Mouse (Mus musculus): ENCODE results near the gene Fbxo31.
"Not testable (repeated sequence)": the region's sequence is repeated elsewhere in the genome, so short reads cannot be mapped to it uniquely, and the experiment has no call there.

The Fbxo31 gene

DNA sequence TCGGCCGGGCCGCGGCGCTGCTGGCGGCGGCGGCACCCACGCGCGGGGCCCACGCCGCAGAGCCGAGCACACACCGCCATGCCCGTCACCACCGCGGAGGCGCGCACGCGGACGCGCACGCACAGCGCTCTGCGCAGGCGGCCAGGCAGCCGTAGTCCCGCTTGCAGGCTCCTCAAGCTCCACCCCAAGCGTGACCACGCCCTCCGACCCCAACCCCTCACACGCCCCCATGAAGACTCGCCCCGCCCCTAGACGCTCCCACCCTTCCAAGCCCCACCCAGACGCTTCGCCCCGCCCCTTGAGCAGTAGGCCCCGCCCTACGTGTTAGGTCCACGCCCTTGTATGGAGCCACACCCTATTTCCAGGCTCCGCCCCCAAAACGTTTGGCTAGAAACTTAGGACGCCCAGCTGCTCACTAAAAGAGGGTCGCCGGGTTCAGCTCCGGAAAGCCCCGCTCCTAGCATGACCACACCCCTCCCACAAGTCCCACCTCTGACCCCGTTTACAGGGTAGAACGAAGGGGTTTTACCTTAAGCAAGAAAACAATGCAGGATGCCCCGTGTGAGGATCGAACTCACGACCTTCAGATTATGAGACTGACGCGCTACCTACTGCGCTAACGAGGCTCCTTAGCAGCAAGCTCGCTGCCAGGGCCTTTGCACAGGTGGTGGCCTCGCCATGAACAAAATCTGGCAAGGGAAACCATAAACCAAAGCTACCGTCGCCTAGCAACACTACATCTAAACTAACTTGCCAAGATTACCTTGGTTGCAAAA is at the start of gene Fbxo31:
TSS of gene Fbxo31 (minus strand) at position 131 of the 776 bp plus-strand sequence.
- peak; percentile 97 for DNase-seq (ENCODE audit: low read depth)

DNA sequence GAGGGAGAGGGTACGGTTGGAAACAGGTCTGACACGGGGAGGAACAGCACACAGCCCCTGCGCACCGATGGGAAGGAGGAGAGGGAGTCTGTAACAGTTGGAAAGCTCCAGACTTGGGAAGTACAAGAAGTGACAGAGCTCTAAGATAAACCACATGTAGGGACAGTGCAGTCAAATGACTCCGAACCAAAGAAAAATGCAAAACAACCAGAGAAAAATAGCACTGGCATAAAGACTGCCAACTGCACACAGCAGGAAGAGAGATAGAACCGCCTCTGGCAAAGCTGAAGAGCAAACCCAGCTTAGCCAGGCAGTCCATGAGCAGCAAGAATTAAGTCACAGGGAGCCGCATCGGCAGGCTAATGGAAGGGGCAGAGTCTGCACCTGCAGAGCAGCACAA is 44.4 kb upstream of the Fbxo31 start:
- DNase-seq (ENCODE audit: low read depth): no peak

- DNase-seq (ENCODE audit: low read depth): peak; percentile 20
These were observed 43.3 kb upstream of the Fbxo31 start for GRCm38 (mm10) chr8:121621879-121622278.

DNA sequence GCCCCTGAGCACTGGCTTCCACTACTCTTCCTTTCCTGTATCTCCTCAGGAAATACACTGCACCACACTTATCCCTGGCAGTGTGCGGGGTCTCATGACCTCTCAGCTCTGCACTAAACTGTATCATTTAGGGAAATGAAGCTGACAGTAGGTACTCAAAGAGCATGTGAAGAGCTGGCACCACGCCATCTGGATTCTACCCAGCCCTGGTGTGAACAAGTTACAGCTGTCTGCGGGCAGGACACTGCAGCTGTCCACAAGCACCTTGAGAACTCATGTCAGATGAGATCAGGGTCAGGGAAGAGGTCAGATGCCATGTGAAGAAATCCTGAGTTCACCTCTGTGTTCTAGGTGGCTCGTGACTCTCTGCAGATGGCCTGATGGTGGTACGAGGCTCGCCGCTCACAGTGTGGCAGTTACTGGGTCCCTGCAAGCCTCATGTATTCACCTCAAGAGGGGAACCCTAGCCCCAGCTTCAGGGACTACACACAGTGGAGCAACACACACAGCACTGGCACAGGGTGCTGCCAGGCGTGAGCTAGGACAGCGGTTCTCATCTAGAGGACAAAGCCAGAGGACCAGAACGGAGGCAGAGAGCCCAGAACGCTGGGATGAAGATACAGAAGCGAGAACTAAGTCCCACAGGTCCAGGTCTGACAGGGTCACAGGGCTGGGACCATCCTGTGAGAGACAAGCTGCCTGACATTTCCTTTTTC is 42.4 kb upstream of the Fbxo31 start:
- DNase-seq (ENCODE audit: low read depth): peak; percentile 47

- DNase-seq (ENCODE audit: low read depth): peak; percentile 88
These were observed 40.9 kb upstream of the Fbxo31 start for GRCm38 (mm10) chr8:121619401-121619995.

- no peak for DNase-seq (ENCODE audit: low read depth)
These were observed 34.8 kb upstream of the Fbxo31 start for GRCm38 (mm10) chr8:121613419-121613818.

DNA sequence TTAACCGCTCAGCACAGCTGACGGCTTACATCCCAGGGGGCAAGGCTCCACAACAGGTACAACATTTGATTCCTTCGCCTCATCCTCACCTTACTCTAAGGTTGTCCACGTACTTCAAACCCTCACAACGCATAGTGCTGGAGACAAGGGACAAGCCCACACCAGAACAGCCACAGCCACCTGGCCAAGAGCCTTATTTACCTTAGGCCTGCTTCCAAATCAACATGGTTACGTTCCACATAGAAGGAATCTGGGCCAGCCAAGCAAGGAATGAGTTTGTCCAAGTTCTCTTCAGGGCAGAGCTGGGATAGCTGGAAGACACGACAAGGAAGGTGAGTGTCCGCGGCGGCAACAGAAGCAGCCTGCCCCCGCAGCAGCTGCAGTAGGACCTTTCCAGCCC is 31.3 kb upstream of the Fbxo31 start:
- no peak for DNase-seq (ENCODE audit: low read depth)

DNA sequence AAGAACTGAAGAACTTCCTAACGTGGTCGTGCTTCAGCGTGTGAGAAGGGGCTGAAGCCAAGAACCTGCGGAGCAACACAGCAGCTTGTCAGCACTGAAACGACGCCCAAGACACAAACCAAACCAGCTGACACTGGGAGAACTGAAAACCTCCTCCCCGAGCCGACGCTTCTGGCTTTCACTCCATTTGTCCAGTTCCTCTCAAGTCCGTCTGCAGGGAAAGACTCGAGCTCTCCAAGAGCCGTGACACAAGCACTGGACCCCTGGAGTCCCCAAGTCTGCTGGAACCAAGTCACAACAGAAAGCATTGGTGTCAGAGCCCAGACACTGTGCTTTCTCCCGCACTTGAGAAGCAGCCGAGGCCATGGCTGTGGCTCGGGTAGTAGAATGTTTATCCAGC is 30.6 kb upstream of the Fbxo31 start:
- DNase-seq (ENCODE audit: low read depth): no peak

DNA sequence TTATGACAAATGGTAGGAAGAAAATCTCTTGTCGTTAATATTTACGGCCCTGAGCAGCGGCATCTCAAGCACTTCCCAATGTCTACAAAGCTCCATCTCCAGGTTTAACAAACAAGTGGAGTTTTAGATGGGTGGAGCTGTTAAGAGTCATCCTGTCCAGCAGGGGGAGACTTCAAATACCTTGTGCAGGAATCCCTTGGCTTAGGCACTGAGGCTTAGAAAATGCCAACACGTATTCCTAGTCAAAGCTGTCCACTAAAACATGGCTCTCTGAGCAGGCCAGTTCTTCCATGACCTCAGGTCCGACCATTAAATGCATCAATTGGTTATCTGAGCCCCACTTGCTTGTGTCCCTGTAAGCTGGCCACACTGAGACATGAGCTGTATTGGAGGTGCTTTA is 29.1 kb upstream of the Fbxo31 start:
- DNase-seq (ENCODE audit: low read depth): no peak

GRCm38 (mm10) chr8:121603801-121604200 is 25.2 kb upstream of the Fbxo31 start:
- DNase-seq (ENCODE audit: low read depth): no peak

DNA sequence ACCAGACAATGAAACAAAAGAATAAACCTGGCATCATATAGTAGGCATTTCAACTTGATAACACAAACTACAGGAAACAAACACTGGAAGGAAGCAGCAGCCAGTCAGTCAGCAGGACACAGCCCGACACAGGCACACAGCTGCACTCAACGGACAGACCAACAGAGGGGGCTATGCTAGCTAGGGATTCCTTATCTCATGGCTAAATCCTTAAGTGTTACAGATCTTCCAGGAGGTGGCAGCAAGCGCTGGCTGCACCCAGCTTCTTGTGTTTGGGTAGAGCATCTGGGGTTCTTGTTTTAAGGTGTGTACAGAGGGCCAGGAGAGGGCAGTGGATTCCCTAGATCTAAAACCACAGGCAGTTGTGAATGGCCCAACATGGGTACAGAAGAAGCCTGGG is 24.3 kb upstream of the Fbxo31 start:
- peak; percentile 92 for DNase-seq (ENCODE audit: low read depth)

GRCm38 (mm10) chr8:121602411-121602810 is 23.8 kb upstream of the Fbxo31 start:
- no peak for DNase-seq (ENCODE audit: low read depth)

- DNase-seq (ENCODE audit: low read depth): no peak
These were observed 21.2 kb upstream of the Fbxo31 start for GRCm38 (mm10) chr8:121599842-121600241.

DNA sequence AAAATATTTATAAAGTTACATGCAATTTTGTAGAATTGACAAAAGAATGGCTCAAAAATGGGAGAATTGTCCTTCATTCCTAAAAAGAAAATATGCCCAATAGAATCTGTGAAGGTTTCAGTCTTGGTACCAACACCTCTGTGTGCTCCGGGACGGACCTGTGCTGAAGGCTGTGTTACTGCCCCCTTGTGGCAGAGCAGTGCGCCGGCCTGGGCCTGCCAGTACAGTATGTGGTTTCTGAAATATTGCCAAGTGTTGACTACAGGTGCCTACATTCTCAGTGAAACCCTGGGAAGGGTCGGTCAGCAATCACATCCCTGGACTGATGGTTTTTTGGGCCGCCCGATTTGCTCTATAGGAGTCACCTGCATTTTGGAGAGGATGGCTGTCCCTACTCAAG is 20.3 kb upstream of the Fbxo31 start:
- DNase-seq (ENCODE audit: low read depth): peak; percentile 92

DNA sequence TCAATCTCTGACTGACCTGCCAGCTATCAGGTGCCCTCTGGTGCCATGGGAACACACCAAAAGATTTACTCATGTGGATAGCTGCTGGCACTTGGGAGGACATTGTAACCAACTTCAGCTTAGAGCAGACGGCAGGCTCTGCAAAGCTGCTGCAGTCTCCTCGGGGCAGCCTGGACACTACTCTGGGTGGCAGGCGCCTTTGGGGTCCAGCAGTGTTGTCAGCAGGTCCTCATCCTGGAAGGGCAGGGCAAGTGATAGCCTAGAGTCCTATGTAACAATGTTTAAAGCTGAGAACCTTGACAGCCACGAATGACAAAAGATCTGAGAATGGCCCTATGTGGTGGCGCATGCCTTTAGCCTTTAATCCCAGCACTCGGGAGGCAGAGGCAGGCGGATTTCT is 19.6 kb upstream of the Fbxo31 start:
- no peak for DNase-seq (ENCODE audit: low read depth)

- not testable (repeated sequence) for DNase-seq (ENCODE audit: low read depth)
These were observed 18.9 kb upstream of the Fbxo31 start for GRCm38 (mm10) chr8:121597492-121597891.

DNA sequence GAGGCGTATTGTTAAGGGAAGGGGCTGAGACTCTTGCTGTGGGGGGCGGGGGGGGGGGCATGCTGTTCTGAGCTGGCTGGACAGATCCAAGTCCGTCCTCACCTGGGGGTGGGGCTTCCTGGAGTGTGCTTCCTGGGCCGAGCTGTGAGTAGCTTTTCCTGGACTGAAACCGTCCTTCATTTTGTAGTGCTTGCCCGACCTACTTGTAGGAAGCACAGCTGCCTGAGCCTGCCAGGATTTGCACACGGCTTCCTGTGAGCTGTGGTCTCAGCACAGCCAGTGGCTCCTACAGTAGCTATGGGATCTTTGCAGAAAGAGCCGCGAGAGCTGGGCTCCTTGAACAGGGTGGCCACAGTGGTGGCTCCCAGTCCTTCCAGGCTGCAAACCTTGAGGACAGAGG is 15.4 kb upstream of the Fbxo31 start:
- no peak for DNase-seq (ENCODE audit: low read depth)

DNA sequence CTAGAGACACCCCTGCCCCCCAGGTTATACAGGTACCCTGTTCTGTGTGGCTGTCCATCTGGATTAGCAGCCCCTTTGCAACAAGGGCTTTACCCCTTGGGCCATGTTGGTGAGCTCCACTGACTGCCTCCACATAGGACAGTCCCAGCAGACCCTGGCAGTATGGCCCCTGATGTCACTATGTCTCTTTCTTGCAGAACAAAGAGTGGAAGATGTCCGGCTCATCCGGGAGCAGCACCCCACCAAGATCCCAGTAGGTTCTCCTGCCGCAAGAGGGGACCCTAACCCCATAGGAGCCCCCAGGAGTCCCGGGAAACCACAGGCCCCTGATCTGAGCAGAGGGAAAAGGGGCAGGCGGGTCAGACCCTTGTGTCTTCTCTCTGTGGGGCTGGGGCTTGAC is 14.7 kb upstream of the Fbxo31 start:
- DNase-seq (ENCODE audit: low read depth): no peak

- DNase-seq (ENCODE audit: low read depth): peak; percentile 81
These were observed 12.8 kb upstream of the Fbxo31 start for GRCm38 (mm10) chr8:121591178-121592066.

GRCm38 (mm10) chr8:121590203-121591177 is 11.9 kb upstream of the Fbxo31 start, which contains the start of gene Map1lc3b:
Map1lc3b (plus strand) TSS chr8:121590361.
- DNase-seq (ENCODE audit: low read depth): peak; percentile 98
